Mouse (Mus musculus) heart, postnatal 0 days (tissue): ENCODE measurements around the gene Specc1.

Source experiments
- CTCF ChIP-seq: IDR thresholded peaks from 2 replicates; pipeline ENCODE4 v1.5.1; 2016; ENCODE audit warnings: antibody characterized with exemption, control low read depth, low read depth
- EP300 ChIP-seq: IDR thresholded peaks from 2 replicates; pipeline ENCODE4 v1.6.1; 2016; ENCODE audit warnings: antibody characterized with exemption, low read depth

DNA sequence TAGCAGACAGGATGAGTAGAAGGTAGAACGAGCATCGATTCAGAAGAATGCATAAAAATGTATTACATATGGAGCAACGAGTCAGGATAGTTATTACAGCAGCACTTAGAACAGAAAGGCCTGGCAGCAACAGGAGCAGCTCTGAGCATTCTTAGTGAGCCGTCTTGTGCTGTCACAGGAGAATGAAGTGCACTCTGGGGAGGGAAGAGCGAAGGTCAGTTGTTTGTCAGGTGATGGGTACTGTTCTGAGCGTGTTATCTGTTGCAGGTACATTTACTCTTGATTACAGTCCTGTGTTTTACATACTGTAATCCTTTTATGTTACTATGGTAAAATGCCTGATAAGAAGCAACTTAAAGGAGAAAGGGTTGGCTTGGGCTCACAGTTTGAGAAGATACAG lies 224.2 kb downstream of the Specc1 start:
- TF ChIP-seq CTCF (no peak), EP300 (no peak)
